Mouse (Mus musculus) B cell, adult 2 months (primary cell): ENCODE results near the gene Uts2.
"Not testable (repeated sequence)": the region's sequence is repeated elsewhere in the genome, so short reads cannot be mapped to it uniquely, and the experiment has no call there.

ENCODE experiments used
- DNase-seq, 2 experiments: peaks; one replicate each; pipeline ENCODE4 v3.0.0; 2022

The Uts2 gene

DNA sequence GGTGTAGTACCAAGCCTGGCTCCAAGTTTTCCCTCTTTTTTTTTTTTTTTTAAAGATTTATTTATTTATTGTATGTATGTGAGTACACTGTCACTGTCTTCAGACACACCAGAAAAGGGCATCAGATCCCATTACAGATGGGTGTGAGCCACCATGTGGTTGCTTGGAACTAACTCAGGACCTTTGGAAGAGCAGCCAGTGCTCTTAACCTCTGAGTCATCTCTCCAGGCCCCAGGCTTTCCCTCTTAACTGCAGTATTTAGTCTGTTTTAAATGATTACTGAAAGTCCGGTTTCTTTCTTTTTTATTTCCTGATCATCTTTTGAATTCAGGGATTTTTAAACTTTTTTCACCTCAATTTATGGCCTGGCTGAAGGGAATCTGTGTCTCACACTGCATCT is 20.5 kb downstream of the Uts2 start:
- not testable (repeated sequence) for DNase-seq

DNA sequence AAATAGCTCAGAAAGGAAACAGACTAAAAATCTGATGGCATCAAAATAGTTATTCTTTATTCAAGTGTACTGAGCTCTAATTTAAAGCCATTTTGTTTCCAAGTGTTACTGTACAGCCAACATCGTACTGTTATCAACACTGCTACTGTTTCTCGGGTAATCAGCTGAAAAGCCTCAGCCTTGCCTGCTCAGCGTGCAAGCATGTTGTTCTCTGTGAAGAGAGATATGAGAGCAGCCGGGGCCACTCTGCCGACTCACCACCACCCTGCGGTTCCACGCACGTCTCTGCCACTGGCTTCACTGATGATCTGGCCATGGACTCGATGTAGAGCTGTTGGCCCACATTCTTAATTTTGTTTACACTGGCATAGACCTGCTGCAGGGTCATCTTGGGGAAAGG is 27.3 kb downstream of the Uts2 start:
- no peak for DNase-seq

DNA sequence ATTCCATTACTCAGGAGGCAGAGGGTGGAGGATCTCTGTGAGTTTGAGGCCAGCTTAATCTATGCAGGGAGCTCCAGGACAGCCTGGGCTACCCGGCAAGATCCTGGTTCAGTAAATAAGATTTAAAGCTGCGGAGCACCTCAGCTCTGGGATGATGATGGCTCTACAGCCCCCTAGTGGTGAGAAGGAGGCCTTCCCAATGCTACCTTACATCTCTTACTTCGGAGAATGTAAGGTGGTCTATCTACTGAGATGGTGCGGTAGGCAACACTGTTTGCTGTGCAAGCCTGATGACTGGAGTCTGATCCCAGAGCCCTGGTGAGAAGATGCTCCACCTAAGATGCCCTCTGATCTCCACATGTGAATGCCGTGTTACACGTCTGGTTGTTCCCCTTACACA is 30.1 kb downstream of the Uts2 start:
- peak; percentile 26 to 34 for DNase-seq

DNA sequence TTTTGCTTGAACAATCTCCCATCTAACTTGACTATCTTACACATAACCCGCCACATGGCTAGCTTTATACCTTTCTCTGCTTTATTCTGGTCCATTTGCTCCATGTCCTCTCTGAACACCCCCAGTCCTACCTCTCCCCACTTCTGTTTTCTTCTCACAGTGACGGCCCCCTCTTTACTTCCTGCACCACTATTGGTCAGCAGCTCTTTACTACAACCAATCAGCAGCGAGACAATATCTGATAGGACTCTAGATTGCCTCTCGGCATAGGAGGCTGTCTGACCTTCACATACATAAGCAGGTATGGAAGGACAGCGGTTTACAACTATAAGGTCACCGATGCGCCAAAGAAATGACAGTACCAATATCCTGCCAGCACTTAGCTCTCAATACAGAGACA is 39.6 kb downstream of the Uts2 start:
- no peak for DNase-seq

DNA sequence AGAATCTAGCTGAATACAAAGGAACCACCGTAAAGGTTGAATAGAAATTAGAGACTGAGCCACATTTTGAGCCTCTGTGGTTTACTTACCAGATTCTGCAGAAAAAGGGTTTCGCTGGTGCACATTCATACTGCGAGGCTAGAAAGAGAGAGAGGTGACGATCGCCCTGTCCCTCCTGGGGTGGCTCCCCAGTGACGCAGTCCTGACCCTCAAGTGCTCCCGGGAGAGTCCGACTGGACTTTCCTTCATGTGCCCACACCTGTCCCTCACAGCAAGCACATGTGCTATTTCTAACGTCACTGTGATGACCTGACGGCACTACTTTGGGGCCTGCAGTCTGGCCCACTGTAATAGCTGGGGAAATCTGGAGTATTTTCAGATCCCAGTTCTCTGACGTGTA is 40.9 kb downstream of the Uts2 start:
- DNase-seq: no peak

DNA sequence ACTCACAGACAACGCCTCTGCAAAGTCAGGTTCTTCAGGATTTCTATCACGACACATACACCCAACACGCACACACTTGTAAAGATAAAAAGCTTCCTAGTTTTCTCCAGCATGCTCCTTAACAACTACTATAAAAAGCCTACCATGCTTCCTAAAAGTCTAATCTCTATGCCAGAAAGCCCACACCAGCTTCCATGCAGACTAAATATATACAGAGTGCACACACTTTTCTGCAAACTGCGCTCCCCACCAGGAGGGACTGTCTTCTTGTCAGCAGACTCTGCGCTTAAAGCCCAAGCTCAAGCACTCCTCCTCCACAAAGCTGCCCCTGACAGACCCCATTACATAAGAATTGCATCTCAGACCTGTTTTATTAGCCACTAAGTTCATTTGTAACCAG is 44.6 kb downstream of the Uts2 start:
- no peak for DNase-seq

DNA sequence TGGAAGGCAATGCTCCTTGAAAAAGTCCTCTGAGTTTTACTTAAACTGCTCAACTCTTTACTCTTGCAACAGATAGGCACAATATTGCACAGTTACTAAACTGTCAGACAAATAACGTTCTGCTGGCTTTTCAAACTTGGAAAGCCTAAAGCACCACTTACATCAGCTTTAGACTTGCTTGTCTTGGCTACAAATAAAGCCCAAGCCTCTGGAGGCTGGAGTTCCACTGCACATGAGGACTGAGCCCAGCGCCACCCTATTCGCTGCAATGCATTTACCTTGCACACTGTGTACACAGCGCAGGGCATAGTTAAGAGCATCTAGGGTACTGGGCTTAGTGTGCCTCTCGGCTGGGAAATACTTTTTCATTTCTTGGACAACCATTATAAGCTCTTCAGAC is 46.4 kb downstream of the Uts2 start:
- DNase-seq: no peak

DNA sequence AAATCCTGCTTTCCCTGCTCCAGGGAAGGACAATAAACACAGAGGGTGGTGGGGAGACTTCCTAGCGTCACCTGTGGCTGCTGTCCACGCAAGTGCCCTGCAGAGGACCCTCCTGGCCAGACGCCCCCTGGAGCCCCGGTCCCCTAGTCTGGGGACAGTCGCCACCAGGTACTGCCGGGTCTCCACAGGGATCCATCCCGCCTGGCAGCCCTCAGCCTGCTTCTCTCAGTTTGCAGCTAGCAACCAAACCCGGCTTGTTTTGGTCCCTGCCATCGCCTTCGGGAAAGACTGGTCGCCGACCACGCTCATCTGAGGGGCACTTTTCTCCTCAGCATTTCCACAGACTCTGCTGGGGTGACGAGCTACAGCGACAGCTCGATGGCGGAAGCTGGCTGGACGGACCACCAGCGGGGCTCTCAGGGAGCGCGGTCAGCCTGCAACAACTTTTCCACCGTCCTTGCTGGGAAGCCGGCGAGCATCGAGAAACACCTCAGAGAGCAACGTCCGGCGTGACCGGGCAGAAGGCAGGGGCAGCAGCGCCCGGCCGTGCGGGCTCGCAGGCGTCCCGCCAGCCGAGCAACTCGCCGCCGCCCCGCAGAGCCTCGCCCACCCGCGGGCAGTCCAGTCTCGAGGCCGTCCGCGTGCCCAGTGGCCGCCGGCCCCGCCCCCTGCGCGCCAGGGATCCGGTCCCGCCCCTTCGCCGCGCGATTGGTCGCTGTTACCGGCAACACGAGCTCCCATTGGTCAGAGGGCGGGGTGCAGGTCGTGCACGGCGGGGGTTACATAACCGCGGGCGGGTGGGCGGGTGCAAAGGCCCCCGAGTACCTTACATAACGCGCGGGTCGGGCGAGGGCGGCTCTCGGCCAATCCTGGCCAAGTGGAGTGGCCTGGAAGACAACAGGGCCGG is 47.4 kb downstream of the Uts2 start, which contains the start of gene Per3:
Gene Per3 (minus strand): TSS at position 629 of the 907 bp plus-strand sequence.
- peak; percentile 92 to 93 for DNase-seq

DNA sequence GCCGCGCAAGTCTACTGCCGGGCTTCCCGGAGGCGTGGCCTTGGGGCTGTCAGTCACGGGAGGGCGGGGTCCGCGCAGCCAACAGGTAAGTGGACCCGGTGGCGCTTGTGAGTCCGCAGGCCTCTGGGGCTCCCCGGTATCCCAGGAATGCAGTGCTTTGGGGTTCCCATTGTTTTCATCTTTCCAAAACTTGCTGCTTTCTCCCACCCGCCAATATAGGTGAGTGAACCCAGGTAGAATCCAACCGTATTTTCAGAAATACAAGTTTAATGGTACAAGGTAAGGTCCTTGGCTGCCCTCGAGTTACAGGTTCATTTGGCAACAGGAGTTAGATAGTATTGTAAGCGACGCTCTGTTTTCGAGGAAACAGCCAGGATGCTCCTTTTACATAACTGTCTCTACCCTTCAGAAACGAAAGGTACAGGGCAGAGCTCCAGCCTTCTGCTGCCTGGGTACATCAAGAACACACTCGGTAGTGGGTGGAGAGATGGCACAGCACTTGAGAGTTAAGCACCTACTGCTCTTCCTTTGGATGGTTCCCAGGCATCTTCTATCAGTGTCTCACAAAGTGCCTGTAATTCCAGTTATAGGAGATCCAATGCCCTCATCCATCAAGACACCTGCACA is 48.2 kb downstream of the Uts2 start:
- no peak for DNase-seq

DNA sequence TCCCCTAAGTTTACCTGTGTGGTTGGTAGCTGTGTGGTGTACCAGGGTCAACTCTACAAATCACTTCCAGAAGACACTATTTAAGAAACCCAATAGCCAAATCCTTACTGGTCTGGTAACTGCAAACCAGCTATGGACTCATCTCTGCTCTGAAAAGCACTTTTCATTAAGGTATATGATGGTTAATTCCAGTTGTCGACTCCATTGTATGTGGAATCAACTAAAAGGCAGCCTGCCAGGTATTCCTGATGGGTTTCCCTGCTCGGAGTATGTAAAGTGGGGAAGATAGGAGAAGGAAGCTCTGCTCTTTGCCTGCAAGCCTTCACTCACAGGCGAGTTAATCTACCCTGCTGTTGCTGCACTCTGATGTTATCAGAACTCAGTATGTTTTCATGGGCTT is 49.6 kb downstream of the Uts2 start:
- no peak for DNase-seq

DNA sequence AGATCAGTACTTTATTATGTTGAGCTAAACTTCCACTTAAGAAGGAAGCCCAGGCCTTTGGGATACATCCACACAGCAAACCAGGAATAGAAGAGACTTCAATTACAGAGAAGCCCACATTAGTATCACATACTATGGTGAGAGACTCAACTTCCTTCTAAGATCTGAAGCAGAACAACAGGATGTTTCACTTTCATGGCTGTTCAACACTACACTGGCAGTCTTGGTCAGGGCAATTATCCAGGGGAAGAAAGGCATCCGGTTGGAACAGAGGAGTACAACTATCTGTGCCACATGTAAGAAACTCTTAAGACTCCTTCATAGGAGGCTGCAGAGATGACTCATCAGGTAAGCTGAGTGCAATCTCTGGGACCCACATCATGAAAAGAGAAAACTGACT is 54.3 kb downstream of the Uts2 start:
- no peak for DNase-seq
